Mouse (Mus musculus) MEL (cell line): ENCODE results near the gene Fuom. TPM values are rescaled to one million over a fixed set of nuclear protein-coding genes. Genes with fewer than 3 reads are reported as not detected.
A peak's percentile ranks its signal among the peaks of the same experiment; 100 is the strongest.

Experiments used
- DNase-seq: peaks from one replicate; pipeline ENCODE4 v3.0.0; 2011; ENCODE audit warnings: low read depth, low spot score
- H3K27ac ChIP-seq: 2 replicates; pipeline ENCODE4 v1.5.1; 2012; ENCODE audit warnings: low read depth, mild to moderate bottlenecking, control low read depth, low read length, moderate library complexity; ENCODE audit not compliant: control insufficient read depth
- H3K27me3 ChIP-seq, 2 experiments: fragments of 150-350 bp in 1 of 2; sonication (generic) in 1 of 2; 2 replicates each; pipeline ENCODE4 v1.6.1; 2012; ENCODE audit warnings: low read length in 2 of 2, mild to moderate bottlenecking in 2 of 2, improper control_type of control experiment in 1 of 2, moderate library complexity in 1 of 2; ENCODE audit not compliant: insufficient read depth in 2 of 2, control insufficient read depth in 1 of 2
- H3K36me3 ChIP-seq, 2 experiments: 2 replicates each; pipeline ENCODE4 v1.6.1; 2012 to 2014; ENCODE audit warnings: low read length in 2 of 2, improper control_type of control experiment in 1 of 2, inconsistent platforms in 1 of 2, mild to moderate bottlenecking in 1 of 2; ENCODE audit not compliant: insufficient read depth in 2 of 2, control insufficient read depth in 1 of 2
- H3K4me1 ChIP-seq, 2 experiments: fragments of 150-350 bp in 1 of 2; sonication (generic) in 1 of 2; 2 replicates each; pipeline ENCODE4 v1.6.1; 2012; ENCODE audit warnings: low read length in 2 of 2, improper control_type of control experiment in 1 of 2, mild to moderate bottlenecking in 1 of 2; ENCODE audit not compliant: insufficient read depth in 2 of 2, control insufficient read depth in 1 of 2
- H3K4me3 ChIP-seq, 2 experiments: fragments of 150-350 bp in 1 of 2; sonication (generic) in 1 of 2; 2 replicates each; pipeline ENCODE4 v1.5.1; 2012; ENCODE audit warnings: low read depth in 2 of 2, low read length in 2 of 2, mild to moderate bottlenecking in 2 of 2, moderate library complexity in 2 of 2, control low read depth in 1 of 2, improper control_type of control experiment in 1 of 2; ENCODE audit not compliant: control insufficient read depth in 1 of 2, insufficient read depth in 1 of 2
- H3K79me2 ChIP-seq: 2 replicates; pipeline ENCODE4 v1.6.1; 2012; ENCODE audit warnings: mild to moderate bottlenecking, low read length, moderate library complexity; ENCODE audit not compliant: control insufficient read depth, poor library complexity, insufficient read depth
- H3K9ac ChIP-seq: 2 replicates; pipeline ENCODE4 v1.6.1; 2012; ENCODE audit warnings: low read depth, mild to moderate bottlenecking, control low read depth, low read length, moderate library complexity; ENCODE audit not compliant: control insufficient read depth, poor library complexity, severe bottlenecking
- H3K9me3 ChIP-seq: fragments of 150-350 bp; sonication (generic); replicated peaks from 2 replicates; pipeline ENCODE4 v1.6.1; 2012; ENCODE audit warnings: mild to moderate bottlenecking, low read length, improper control_type of control experiment, moderate library complexity; ENCODE audit not compliant: insufficient read depth
- BHLHE40 ChIP-seq: IDR thresholded peaks from 2 replicates; pipeline ENCODE4 v1.6.1; 2012; ENCODE audit warnings: low read depth, mild to moderate bottlenecking, inconsistent platforms, low read length, improper control_type of control experiment, borderline replicate concordance
- CHD2 ChIP-seq: IDR thresholded peaks from 2 replicates; pipeline ENCODE4 v1.6.1; 2011; ENCODE audit warnings: low read length, improper control_type of control experiment
- E2F4 ChIP-seq: IDR thresholded peaks from 2 replicates; pipeline ENCODE4 v1.6.1; 2011; ENCODE audit warnings: low read depth, low read length, improper control_type of control experiment, borderline replicate concordance
- ELF1 ChIP-seq: IDR thresholded peaks from 2 replicates; pipeline ENCODE4 v1.6.1; 2014; ENCODE audit warnings: low read depth, mild to moderate bottlenecking, inconsistent platforms, low read length, improper control_type of control experiment, moderate library complexity
- GABPA ChIP-seq: IDR thresholded peaks from 2 replicates; pipeline ENCODE4 v1.6.1; 2012; ENCODE audit warnings: low read depth, mild to moderate bottlenecking, inconsistent platforms, low read length, improper control_type of control experiment, moderate library complexity
- KAT2A ChIP-seq: conservative IDR thresholded peaks from 2 replicates; pipeline ENCODE4 v1.6.1; 2012; ENCODE audit warnings: low read depth, low read length, improper control_type of control experiment, inconsistent platforms
- MAFK ChIP-seq: IDR thresholded peaks from 2 replicates; pipeline ENCODE4 v1.6.1; 2011; ENCODE audit warnings: low read depth, mild to moderate bottlenecking, low read length, improper control_type of control experiment, borderline replicate concordance
- MAZ ChIP-seq: IDR thresholded peaks from 2 replicates; pipeline ENCODE4 v1.6.1; 2012; ENCODE audit warnings: low read depth, mild to moderate bottlenecking, inconsistent platforms, low read length, improper control_type of control experiment
- MEF2A ChIP-seq: IDR thresholded peaks from 2 replicates; pipeline ENCODE4 v1.6.1; 2014; ENCODE audit warnings: low read depth, mild to moderate bottlenecking, inconsistent platforms, low read length, improper control_type of control experiment; ENCODE audit not compliant: poor library complexity, insufficient replicate concordance, severe bottlenecking; ENCODE audit errors: extremely low read depth
- MXI1 ChIP-seq: IDR thresholded peaks from 2 replicates; pipeline ENCODE4 v1.6.1; 2011; ENCODE audit warnings: mild to moderate bottlenecking, low read depth, low read length, improper control_type of control experiment
- MYB ChIP-seq: IDR thresholded peaks from 2 replicates; pipeline ENCODE4 v1.6.1; 2011; ENCODE audit warnings: mild to moderate bottlenecking, low read depth, low read length, improper control_type of control experiment
- MYC ChIP-seq: IDR thresholded peaks from 2 replicates; pipeline ENCODE4 v1.6.1; 2011; ENCODE audit warnings: low read depth, mild to moderate bottlenecking, low read length, improper control_type of control experiment, moderate library complexity
- POLR2AphosphoS2 ChIP-seq: IDR thresholded peaks from 2 replicates; pipeline ENCODE4 v1.6.1; 2011; ENCODE audit warnings: low read length, improper control_type of control experiment
- POLR2AphosphoS5 ChIP-seq: IDR thresholded peaks from 2 replicates; pipeline ENCODE4 v1.6.1; 2012; ENCODE audit warnings: low read depth, borderline replicate concordance, mild to moderate bottlenecking, inconsistent platforms, low read length, moderate library complexity, mixed read lengths
- RAD21 ChIP-seq: IDR thresholded peaks from 2 replicates; pipeline ENCODE4 v1.6.1; 2011; ENCODE audit warnings: mild to moderate bottlenecking, low read depth, low read length, improper control_type of control experiment
- SMC3 ChIP-seq: IDR thresholded peaks from 2 replicates; pipeline ENCODE4 v1.6.1; 2011; ENCODE audit warnings: low read depth, low read length, improper control_type of control experiment
- TAL1 ChIP-seq: IDR thresholded peaks from 2 replicates; pipeline ENCODE4 v1.6.1; 2012; ENCODE audit warnings: mild to moderate bottlenecking, inconsistent platforms, low read length, moderate library complexity, mixed read lengths
- TBP ChIP-seq: IDR thresholded peaks from 2 replicates; pipeline ENCODE4 v1.8.0; 2011; ENCODE audit warnings: low read depth, low read length, improper control_type of control experiment
- TCF12 ChIP-seq: IDR thresholded peaks from 2 replicates; pipeline ENCODE4 v1.6.1; 2014; ENCODE audit warnings: low read depth, mild to moderate bottlenecking, inconsistent platforms, low read length, improper control_type of control experiment, moderate library complexity
- UBTF ChIP-seq: IDR thresholded peaks from 2 replicates; pipeline ENCODE4 v1.6.1; 2012; ENCODE audit warnings: low read depth, mild to moderate bottlenecking, inconsistent platforms, low read length, improper control_type of control experiment, moderate library complexity, borderline replicate concordance; ENCODE audit not compliant: insufficient read depth
- USF2 ChIP-seq, 2 experiments: IDR thresholded peaks; 2 replicates each; pipeline ENCODE4 v1.6.1; 2011 to 2012; ENCODE audit warnings: improper control_type of control experiment in 2 of 2, low read length in 2 of 2, borderline replicate concordance in 1 of 2, inconsistent platforms in 1 of 2, low read depth in 1 of 2, mild to moderate bottlenecking in 1 of 2; ENCODE audit not compliant: insufficient read depth in 1 of 2
- ZNF384 ChIP-seq: IDR thresholded peaks from 2 replicates; pipeline ENCODE4 v1.6.1; 2012; ENCODE audit warnings: low read depth, mild to moderate bottlenecking, inconsistent platforms, low read length, improper control_type of control experiment
- polyA plus RNA-seq, 2 experiments: library from polyadenylated mRNA; stranded (reverse) in 1 of 2; unstranded in 1 of 2; fragments of >175 nt in 1 of 2; fragments of >200 nt in 1 of 2; gene quantifications; 2 replicates each; pipeline versions ENCODE4 v1.2.1 to v1.2.4; 2012; ENCODE audit warnings: low replicate concordance in 2 of 2, low read depth in 1 of 2; ENCODE audit not compliant: insufficient read length in 2 of 2, insufficient read depth in 1 of 2, missing spikeins in 1 of 2
- total RNA-seq: library from RNA; depleted of rRNA; stranded (reverse); fragments of 300-350 nt; gene quantifications from 2 replicates; pipeline ENCODE4 v1.2.3, GENCODE M21; 2012

The Fuom gene
- total and polyA plus RNA-seq, 3 experiments: 1.1 to 10.9 TPM; not detected in 1

DNA sequence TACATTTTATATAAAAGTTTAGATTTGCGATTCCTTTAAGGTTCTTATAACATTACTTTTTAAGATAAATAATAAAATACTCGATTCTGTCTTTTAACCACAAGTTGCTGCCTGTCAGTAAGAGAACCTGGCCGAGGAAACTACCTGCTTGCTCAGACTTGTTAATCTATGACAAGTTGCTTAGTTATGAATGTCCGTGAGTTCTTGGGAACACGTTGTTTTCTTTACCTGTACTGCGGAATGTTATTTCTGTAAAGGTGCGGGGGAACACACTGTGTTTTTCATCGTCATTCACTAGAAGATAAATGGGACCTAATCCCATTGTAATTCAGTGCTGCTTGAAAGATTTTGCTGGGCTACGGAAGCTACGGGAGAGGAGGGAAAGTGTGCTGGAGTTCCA is 11.6 kb downstream of the Fuom start:
- Histone ChIP-seq H3K4me1 (no peaks in the 10 kb centered on the region), H3K9ac (no peak overlapping the region), H3K36me3 (no peaks in the 10 kb centered on the region), H3K27me3 (0 out of 4 replicates have a peak, but pooled peaks cover 0 to 1% of the 10 kb centered on the region in 2 experiments), H3K4me3 (no peak overlapping the region), H3K79me2 (no peaks in the 10 kb centered on the region), H3K9me3 (no peaks in the 10 kb centered on the region), H3K27ac (no peak overlapping the region)
- TF ChIP-seq ELF1 (no peak), SMC3 (no peak), MEF2A (no peak), BHLHE40 (no peak), UBTF (no peak), MXI1 (no peak), KAT2A (no peak), MAZ (no peak), USF2 (IDR thresholded peaks at IDR 0.05; ENCODE audit: borderline replicate concordance in 1 of 2, insufficient read depth in 1 of 2, low read depth in 1 of 2, low read length in 2 of 2) (no peak)
- DNase-seq: no peak

- no peak within 1 kb of the TSS for H3K4me3 ChIP-seq
- H3K36me3 ChIP-seq: peaks cover 0 to 3% of the 10 kb centered on the region in 2 experiments; a peak in 2 of 4 replicates
- no peak within 1 kb of the TSS for H3K9ac ChIP-seq
- 0 out of 4 replicates have a peak, but pooled peaks cover 0 to 1% of the 10 kb centered on the region in 2 experiments for H3K27me3 ChIP-seq
- H3K27ac ChIP-seq: no peak within 1 kb of the TSS
- peaks cover 0 to 7% of the 10 kb centered on the region in 2 experiments; a peak in 2 of 4 replicates for H3K4me1 ChIP-seq
- no peak for DNase-seq
- no peaks in the 10 kb centered on the region for H3K79me2 ChIP-seq
- TF ChIP-seq SMC3: peak; percentile 25; the same call in 1 of the 2 replicates
- no peak for TF ChIP-seq TBP
- no peaks in the 10 kb centered on the region for H3K9me3 ChIP-seq
Observed at GRCm38 (mm10) chr7:140082242-140082678, 20.0 kb downstream of the Fuom start, which contains the start of gene Caly. Caly (minus strand) TSS chr7:140082548.

DNA sequence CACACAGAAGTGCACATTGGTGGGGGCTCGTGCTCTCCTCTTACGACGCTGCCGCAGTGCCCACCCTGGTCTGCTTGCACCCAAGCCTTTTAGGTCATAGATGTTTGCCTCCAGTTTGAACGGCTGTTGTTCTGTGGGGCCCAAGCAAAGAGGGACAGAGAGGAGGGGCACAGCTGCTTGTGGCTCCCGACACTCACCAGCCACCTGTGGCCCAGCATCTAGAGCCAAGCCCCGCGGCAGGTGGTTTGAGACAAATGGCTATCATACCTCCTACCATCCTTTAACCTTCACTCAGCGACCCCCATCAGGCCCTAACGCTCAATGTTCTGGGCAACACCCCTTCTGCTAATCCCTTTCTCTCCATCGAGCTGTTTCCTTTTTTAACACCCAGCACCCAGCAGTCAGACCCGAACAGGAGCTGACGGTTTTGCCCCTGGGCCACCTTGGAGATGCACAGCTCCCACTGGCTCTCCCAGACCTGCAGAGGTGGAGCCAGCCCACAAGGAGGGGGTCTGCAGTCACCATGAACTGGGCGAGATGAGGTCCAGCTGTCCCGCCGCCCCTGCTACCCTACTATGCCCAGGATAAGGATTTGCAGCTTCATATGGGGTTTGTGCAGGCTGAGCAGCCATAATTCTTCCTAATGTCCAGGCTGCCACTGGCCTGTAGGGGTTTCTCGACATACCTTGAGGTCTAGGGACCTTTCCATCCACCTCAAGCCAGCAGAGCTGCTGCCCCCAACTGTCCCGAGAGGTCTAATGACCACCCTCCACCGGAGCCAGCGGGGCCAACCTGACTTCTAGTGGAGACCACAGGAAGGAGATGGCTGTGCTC is 20.6 kb downstream of the Fuom start:
- no peak overlapping the region for H3K4me3 ChIP-seq
- no peak overlapping the region for H3K27ac ChIP-seq
- H3K36me3 ChIP-seq: peaks cover 0 to 3% of the 10 kb centered on the region in 2 experiments; a peak in 2 of 4 replicates
- no peak overlapping the region for H3K9ac ChIP-seq
- peaks cover 0 to 7% of the 10 kb centered on the region in 2 experiments; a peak in 2 of 4 replicates for H3K4me1 ChIP-seq
- no peak for DNase-seq
- H3K79me2 ChIP-seq: no peaks in the 10 kb centered on the region
- H3K9me3 ChIP-seq: no peaks in the 10 kb centered on the region
- H3K27me3 ChIP-seq: 0 out of 4 replicates have a peak, but pooled peaks cover 0 to 1% of the 10 kb centered on the region in 2 experiments
- TF ChIP-seq KAT2A: no peak
- TF ChIP-seq TAL1: no peak
- no peak for TF ChIP-seq USF2 (IDR thresholded peaks at IDR 0.05; ENCODE audit: borderline replicate concordance in 1 of 2, insufficient read depth in 1 of 2, low read depth in 1 of 2, low read length in 2 of 2)
- no peak for TF ChIP-seq BHLHE40
- no peak for TF ChIP-seq RAD21
- TF ChIP-seq ELF1: no peak
- no peak for TF ChIP-seq MYC
- TF ChIP-seq POLR2AphosphoS2: no peak
- TF ChIP-seq MAFK: no peak
- no peak for TF ChIP-seq MYB
- TF ChIP-seq MXI1: no peak
- no peak for TF ChIP-seq POLR2AphosphoS5
- no peak for TF ChIP-seq E2F4
- no peak for TF ChIP-seq ZNF384
- no peak for TF ChIP-seq TCF12
- TF ChIP-seq CHD2: no peak
- TF ChIP-seq GABPA: no peak
